In the genomic region with DNA sequence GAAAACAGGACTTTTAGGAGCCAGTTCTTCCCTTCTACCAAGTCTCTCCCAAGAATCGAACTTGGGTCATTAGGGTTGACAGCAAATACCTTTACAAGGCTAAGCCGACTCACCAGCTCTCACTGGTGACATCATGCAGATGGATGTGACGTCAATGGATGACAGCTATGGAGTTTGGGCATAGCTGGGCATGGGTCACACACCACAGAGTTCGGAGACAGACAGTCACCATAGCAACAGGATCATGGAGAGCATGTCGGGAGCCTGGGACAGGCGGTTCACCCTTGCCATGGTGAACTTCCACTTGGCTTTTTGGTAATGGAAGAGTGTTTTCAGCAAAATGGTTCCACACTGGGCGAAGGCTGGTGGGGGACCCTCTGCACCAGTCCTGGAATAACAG, we compare ENCODE assay signal across 16 mouse cellular contexts.
DNase-seq lines count a peak whose midpoint lies in the region; ATAC-seq lines count a peak whose summit lies in the region.
"Had no signal": no experiment of that assay in that cellular context is flagged by ENCODE, and none has a peak within 500 bp of the region (broad histone marks: within the 10 kb centered on the region; RNA-seq: fewer than 3 reads in every experiment).

No protein-coding gene starts in this region.

- H3K9me3 ChIP-seq in embryonic facial prominence, embryonic 13.5 days, result no peaks in the 10 kb centered on the region
- no peaks in the 10 kb centered on the region for H3K9me3 ChIP-seq in forebrain, embryonic 16.5 days (ENCODE audit: control insufficient read depth, low read length)
- no peaks in the 10 kb centered on the region for H3K9me3 ChIP-seq in limb, embryonic 11.5 days (ENCODE audit: control insufficient read depth, low read length)
- H3K9me3 ChIP-seq in neural tube, embryonic 13.5 days, result no peaks in the 10 kb centered on the region
- H3K9me3 ChIP-seq: heart, embryonic 12.5 days had no signal

- no peak overlapping the region for H3K9ac ChIP-seq in embryonic facial prominence, embryonic 13.5 days
- no peak overlapping the region for H3K9ac ChIP-seq in forebrain, embryonic 16.5 days (replicated peaks; ENCODE audit: low read depth, low read length)
- no peak overlapping the region for H3K9ac ChIP-seq in limb, embryonic 11.5 days (ENCODE audit: low read length)
- no peak overlapping the region for H3K9ac ChIP-seq in neural tube, embryonic 13.5 days
- H3K9ac ChIP-seq: heart, embryonic 12.5 days had no signal

- no peaks in the 10 kb centered on the region for H3K27me3 ChIP-seq in embryonic facial prominence, embryonic 13.5 days
- H3K27me3 ChIP-seq in forebrain, embryonic 16.5 days (replicated peaks; ENCODE audit: control insufficient read depth, insufficient read depth, low read length), result no peaks in the 10 kb centered on the region
- no peaks in the 10 kb centered on the region for H3K27me3 ChIP-seq in limb, embryonic 11.5 days (ENCODE audit: control insufficient read depth, insufficient read depth, low read length)
- H3K27me3 ChIP-seq in neural tube, embryonic 13.5 days, result peaks cover 3% of the 10 kb centered on the region; the same call in 1 of the 2 replicates
- H3K27me3 ChIP-seq: CH12.LX; heart, embryonic 12.5 days had no signal

- WGBS in embryonic facial prominence, embryonic 13.5 days, result 63% methylated on average over 7 of the region's 7 CpGs
- WGBS in forebrain, embryonic 16.5 days, result 44% methylated on average over 7 of the region's 7 CpGs
- 52% methylated on average over 7 of the region's 7 CpGs for WGBS in limb, embryonic 11.5 days
- WGBS in neural tube, embryonic 13.5 days, result 35% methylated on average over 7 of the region's 7 CpGs

- DNase-seq in limb, embryonic 11.5 days (ENCODE audit: low spot score), result peak; percentile 42
- DNase-seq in spleen, adult 18-20 months, result no peak
- DNase-seq in cerebellum, postnatal 36 days, result no peak
- DNase-seq in thymus, postnatal 14 days, result no peak
- DNase-seq: adrenal gland, postnatal 10 days; kidney, postnatal 10 days; lung, postnatal 14 days had no signal

- H3K4me1 ChIP-seq in embryonic facial prominence, embryonic 13.5 days, result peaks cover 33% of the 10 kb centered on the region
- peaks cover 17% of the 10 kb centered on the region for H3K4me1 ChIP-seq in forebrain, embryonic 16.5 days (replicated peaks; ENCODE audit: control insufficient read depth, insufficient read depth, low read length)
- H3K4me1 ChIP-seq in limb, embryonic 11.5 days (ENCODE audit: control insufficient read depth, insufficient read depth, low read length), result peaks cover 24% of the 10 kb centered on the region
- H3K4me1 ChIP-seq in neural tube, embryonic 13.5 days (replicated peaks), result peaks cover 46% of the 10 kb centered on the region

- no peak overlapping the region for H3K4me2 ChIP-seq in embryonic facial prominence, embryonic 13.5 days
- no peak overlapping the region for H3K4me2 ChIP-seq in forebrain, embryonic 16.5 days (ENCODE audit: low read length)
- no peak overlapping the region for H3K4me2 ChIP-seq in limb, embryonic 11.5 days (ENCODE audit: low read depth, severe bottlenecking)
- H3K4me2 ChIP-seq in neural tube, embryonic 13.5 days, result no peak overlapping the region
- H3K4me2 ChIP-seq: heart, embryonic 12.5 days; liver, embryonic 11.5 days had no signal

- H3K4me3 ChIP-seq in embryonic facial prominence, embryonic 13.5 days, result no peak overlapping the region
- H3K4me3 ChIP-seq in forebrain, embryonic 16.5 days (replicated peaks; ENCODE audit: low read length), result no peak overlapping the region
- no peak overlapping the region for H3K4me3 ChIP-seq in limb, embryonic 11.5 days (ENCODE audit: low read depth, low read length)
- no peak overlapping the region for H3K4me3 ChIP-seq in neural tube, embryonic 13.5 days
- H3K4me3 ChIP-seq: heart, embryonic 12.5 days; myocyte had no signal

- ATAC-seq in embryonic facial prominence, embryonic 13.5 days (ENCODE audit: insufficient number of reproducible peaks, insufficient read depth, low FRiP score, low TSS enrichment, low read depth), result no peak
- peak; percentile 32; the same call in 1 of the 2 replicates for ATAC-seq in forebrain, embryonic 16.5 days
- no peak for ATAC-seq in limb, embryonic 11.5 days (ENCODE audit: insufficient number of reproducible peaks, low FRiP score, low TSS enrichment, low read depth)
- ATAC-seq in neural tube, embryonic 13.5 days (ENCODE audit: low read depth), result peak; percentile 63
- no peak for ATAC-seq in erythroid progenitor cell, adult 5-6 weeks (replicated peaks; ENCODE audit: low FRiP score, poor library complexity, severe bottlenecking)
- ATAC-seq: inflammation-experienced regulatory T-cells, adult 6 months had no signal

- H3K27ac ChIP-seq in embryonic facial prominence, embryonic 13.5 days, result peak overlapping the region; percentile 77
- H3K27ac ChIP-seq in forebrain, embryonic 16.5 days (ENCODE audit: low read length), result peak overlapping the region; percentile 12; the same call in 1 of the 2 replicates
- no peak overlapping the region; the same call in 1 of the 2 replicates for H3K27ac ChIP-seq in limb, embryonic 11.5 days (replicated peaks; ENCODE audit: low read depth, low read length)
- H3K27ac ChIP-seq in neural tube, embryonic 13.5 days (replicated peaks), result peak overlapping the region; percentile 87

- H3K36me3 ChIP-seq in embryonic facial prominence, embryonic 13.5 days, result no peaks in the 10 kb centered on the region
- H3K36me3 ChIP-seq in forebrain, embryonic 16.5 days (ENCODE audit: control insufficient read depth, insufficient read depth), result no peaks in the 10 kb centered on the region
- H3K36me3 ChIP-seq in limb, embryonic 11.5 days (ENCODE audit: control insufficient read depth, insufficient read depth, low read length), result no peaks in the 10 kb centered on the region
- no peaks in the 10 kb centered on the region for H3K36me3 ChIP-seq in neural tube, embryonic 13.5 days
- H3K36me3 ChIP-seq: heart, embryonic 12.5 days had no signal

Comparison
In these comparisons a context has a peak if more than half of its experiments do, and no peak if none do; other contexts are left out.
1. ATAC-seq: peak in forebrain, embryonic 16.5 days (single experiment) and neural tube, embryonic 13.5 days (single experiment); none in embryonic facial prominence, embryonic 13.5 days (single experiment), limb, embryonic 11.5 days (single experiment) and erythroid progenitor cell, adult 5-6 weeks (single experiment).